ENCODE assay signal across 18 mouse cellular contexts in genomic region chr12:83445587-83445986, GRCm38 (mm10). TPM values are rescaled to one million over a fixed set of nuclear protein-coding genes. Genes with fewer than 3 reads are reported as not detected.
DNase-seq lines count a peak whose midpoint lies in the region; ATAC-seq and TF ChIP-seq lines count a peak whose summit lies in the region.
"Had no signal": no experiment of that assay in that cellular context is flagged by ENCODE, and none has a peak within 500 bp of the region (broad histone marks: within the 10 kb centered on the region; RNA-seq: fewer than 3 reads in every experiment).

No protein-coding gene starts in this region.

- H3K4me2 ChIP-seq in liver, embryonic 13.5 days, result no peak overlapping the region
- no peak overlapping the region for H3K4me2 ChIP-seq in midbrain, embryonic 16.5 days (ENCODE audit: low read length)
- H3K4me2 ChIP-seq: hindbrain, embryonic 14.5 days; midbrain, embryonic 13.5 days had no signal

- 0 out of 2 replicates have a peak, but pooled peaks have one; percentile 45 for ATAC-seq in liver, embryonic 13.5 days (ENCODE audit: low read depth)
- ATAC-seq in midbrain, embryonic 16.5 days, result no peak
- ATAC-seq: activated CD4-positive, CD25-positive, alpha-beta regulatory T cell, adult 4 months; intestine, postnatal 0 days; midbrain, embryonic 13.5 days had no signal

- H3K27me3 ChIP-seq in cerebellum, adult 2 months (ENCODE audit: control insufficient read depth, insufficient read depth, low read length), result no peaks in the 10 kb centered on the region
- peaks cover 10% of the 10 kb centered on the region for H3K27me3 ChIP-seq in liver, embryonic 13.5 days
- no peaks in the 10 kb centered on the region for H3K27me3 ChIP-seq in midbrain, embryonic 16.5 days (ENCODE audit: control insufficient read depth, insufficient read depth, low read depth, low read length)
- H3K27me3 ChIP-seq: midbrain, embryonic 13.5 days had no signal

- DNase-seq in cerebellum, adult 2 months, result no peak
- no peak for DNase-seq in cerebellum, postnatal 14 days
- no peak for DNase-seq in liver, embryonic 13.5 days
- no peak for DNase-seq in liver
- DNase-seq in kidney, adult 9 months, result peak; percentile 33
- peak; percentile 24 for DNase-seq in testis, postnatal 14 days (ENCODE audit: low spot score)
- DNase-seq in thymus, adult 18-20 months, result no peak
- DNase-seq: cerebellum, adult 8-10 months; lung, adult 2 months; spleen, adult 18-20 months; thymus, postnatal 4 days had no signal

- H3K4me1 ChIP-seq in cerebellum, adult 2 months (ENCODE audit: control insufficient read depth, insufficient read depth, low read length), result peaks cover 29% of the 10 kb centered on the region
- H3K4me1 ChIP-seq in liver, embryonic 13.5 days (replicated peaks), result peaks cover 25% of the 10 kb centered on the region
- peaks cover 3% of the 10 kb centered on the region; the same call in 1 of the 2 replicates for H3K4me1 ChIP-seq in midbrain, embryonic 16.5 days (ENCODE audit: control insufficient read depth, insufficient read depth, low read length)
- H3K4me1 ChIP-seq: forebrain, embryonic 10.5 days had no signal

- no peak for TF ChIP-seq CTCF in cerebellum, adult 2 months (IDR thresholded peaks at IDR 0.05; ENCODE audit: borderline replicate concordance, insufficient read depth, low read depth, low read length)

- WGBS in cerebellum, adult 2 months, result 33% methylated on average over 6 of the region's 6 CpGs
- 76% methylated on average over 6 of the region's 6 CpGs for WGBS in liver, embryonic 13.5 days (ENCODE audit: insufficient replicate concordance)
- WGBS in midbrain, embryonic 16.5 days, result 79% methylated on average over 6 of the region's 6 CpGs

- H3K4me3 ChIP-seq in cerebellum, adult 2 months (replicated peaks; ENCODE audit: insufficient read depth, low read depth, low read length), result no peak overlapping the region
- H3K4me3 ChIP-seq in liver, embryonic 13.5 days (replicated peaks), result no peak overlapping the region
- no peak overlapping the region for H3K4me3 ChIP-seq in midbrain, embryonic 16.5 days (ENCODE audit: low read depth, low read length)
- H3K4me3 ChIP-seq: forebrain, embryonic 10.5 days; midbrain, embryonic 13.5 days had no signal

- no peaks in the 10 kb centered on the region for H3K9me3 ChIP-seq in liver, embryonic 13.5 days (replicated peaks)
- no peaks in the 10 kb centered on the region for H3K9me3 ChIP-seq in midbrain, embryonic 16.5 days (replicated peaks; ENCODE audit: control insufficient read depth, low read length, poor library complexity, severe bottlenecking)
- H3K9me3 ChIP-seq: forebrain, embryonic 10.5 days; midbrain, embryonic 13.5 days had no signal

- peak overlapping the region; percentile 26; the same call in 1 of the 2 replicates for H3K27ac ChIP-seq in cerebellum, adult 2 months (ENCODE audit: insufficient read depth, low read length)
- no peak overlapping the region for H3K27ac ChIP-seq in liver, embryonic 13.5 days
- H3K27ac ChIP-seq in midbrain, embryonic 16.5 days (ENCODE audit: low read length), result no peak overlapping the region
- H3K27ac ChIP-seq: forebrain, embryonic 10.5 days; hindbrain, embryonic 14.5 days; macrophage; midbrain, embryonic 13.5 days had no signal

- H3K9ac ChIP-seq in liver, embryonic 13.5 days, result no peak overlapping the region
- no peak overlapping the region for H3K9ac ChIP-seq in midbrain, embryonic 16.5 days (ENCODE audit: low read depth, low read length)
- H3K9ac ChIP-seq: hindbrain, embryonic 14.5 days; midbrain, embryonic 13.5 days had no signal

- no peak for TF ChIP-seq POLR2A in cerebellum, adult 2 months (IDR thresholded peaks at IDR 0.05; ENCODE audit: borderline replicate concordance, insufficient read depth, low read length)

- H3K36me3 ChIP-seq in liver, embryonic 13.5 days, result no peaks in the 10 kb centered on the region
- no peaks in the 10 kb centered on the region for H3K36me3 ChIP-seq in midbrain, embryonic 16.5 days (ENCODE audit: control insufficient read depth, insufficient read depth, low read length)
- H3K36me3 ChIP-seq: forebrain, embryonic 10.5 days; midbrain, embryonic 13.5 days had no signal

RNA-seq across cellular contexts. Expression of gene Dpf3, which starts 41.9 kb away (rescaled TPM):
- polyA plus RNA-seq in cerebellum, adult 2 months (2012; rRNA removed), result 42.6 and 52.3 TPM in 2 replicates
- polyA plus RNA-seq in liver, embryonic 13.5 days (2015; fragmentation: Nextera tagmentation; extraction: Ambion mirVana), result 6.6 and 7.0 TPM in 2 replicates
- polyA plus RNA-seq in midbrain, embryonic 16.5 days (2015; fragmentation: Nextera tagmentation; extraction: Ambion mirVana), result 19.3 and 20.9 TPM in 2 replicates
- polyA plus RNA-seq: macrophage had no signal

Comparison
In these comparisons a context has a peak if more than half of its experiments do, and no peak if none do; other contexts are left out.
1. DNase-seq: peak in kidney, adult 9 months (single experiment) and testis, postnatal 14 days (single experiment); none in cerebellum, adult 2 months (0 of 2), cerebellum, postnatal 14 days (0 of 2), liver, embryonic 13.5 days (single experiment), liver (single experiment) and thymus, adult 18-20 months (0 of 2).